Mouse (Mus musculus): ENCODE measurements around the gene Kcnip2.

- TF ChIP-seq EP300 (IDR thresholded peaks at IDR 0.05; ENCODE audit: low read depth): no peak
- TF ChIP-seq CTCF (IDR thresholded peaks at IDR 0.05; ENCODE audit: low read depth): peak; percentile 81
These were observed 69.5 kb downstream of the Kcnip2 start for GRCm38 (mm10) chr19:45746153-45747020.

Measured in heart, postnatal 0 days (tissue).